Mouse (Mus musculus) embryonic fibroblast, embryonic 13.5 days (primary cell): ENCODE results near the gene Hoxc4. TPM values are rescaled to one million over a fixed set of nuclear protein-coding genes. Genes with fewer than 3 reads are reported as not detected.
A peak's percentile ranks its signal among the peaks of the same experiment; 100 is the strongest.

Source experiments
- H3K27ac ChIP-seq: 2 replicates; pipeline ENCODE4 v1.5.1; 2012; ENCODE audit warnings: low read length, control low read depth, inconsistent platforms; ENCODE audit not compliant: insufficient read depth
- H3K4me1 ChIP-seq: 2 replicates; pipeline ENCODE4 v1.6.1; 2011; ENCODE audit warnings: low read length; ENCODE audit not compliant: control insufficient read depth, insufficient read depth
- H3K4me3 ChIP-seq: 2 replicates; pipeline ENCODE4 v1.5.1; 2011; ENCODE audit warnings: mild to moderate bottlenecking, control low read depth, low read length; ENCODE audit not compliant: insufficient read depth
- CTCF ChIP-seq: IDR thresholded peaks from 2 replicates; pipeline ENCODE4 v1.5.1; 2011; ENCODE audit warnings: mild to moderate bottlenecking, control low read depth, low read length, moderate library complexity, borderline replicate concordance; ENCODE audit not compliant: insufficient read depth
- POLR2A ChIP-seq: IDR thresholded peaks from 2 replicates; pipeline ENCODE4 v1.6.1; 2011; ENCODE audit warnings: low read depth, mild to moderate bottlenecking, control low read depth, low read length, moderate library complexity
- polyA plus RNA-seq: library from polyadenylated mRNA; stranded (reverse); fragments of >200 nt; gene quantifications from 2 replicates; pipeline ENCODE4 v1.2.4, GENCODE M21; 2011; ENCODE audit warnings: low read depth; ENCODE audit not compliant: missing spikeins, insufficient read length

Hoxc4 gene
- polyA plus RNA-seq, 1 experiment: 12.6 TPM

- Histone ChIP-seq H3K4me3 (no peak overlapping the region), H3K4me1 (no peaks in the 10 kb centered on the region), H3K27ac (no peak overlapping the region)
- TF ChIP-seq POLR2A: no peak
- TF ChIP-seq CTCF: no peak
These were observed 40.0 kb downstream of the Hoxc4 start for GRCm38 (mm10) chr15:103058715-103059114.

- Histone ChIP-seq H3K4me1 (no peaks in the 10 kb centered on the region), H3K4me3 (peak overlapping the region; percentile 22), H3K27ac (no peak overlapping the region; the same call in 1 of the 2 replicates)
- no peak for TF ChIP-seq POLR2A
- no peak for TF ChIP-seq CTCF
These were observed 40.8 kb downstream of the Hoxc4 start for GRCm38 (mm10) chr15:103059393-103059992.

GRCm38 (mm10) chr15:103060021-103060340 lies 41.2 kb downstream of the Hoxc4 start:
- Histone ChIP-seq H3K27ac (0 out of 2 replicates have a peak overlapping the region, but pooled peaks have one; percentile 27), H3K4me1 (no peaks in the 10 kb centered on the region), H3K4me3 (peak overlapping the region; percentile 1; the same call in 1 of the 2 replicates)
- TF ChIP-seq CTCF (no peak), POLR2A (no peak)

- Histone ChIP-seq H3K27ac (peak overlapping the region; percentile 27; the same call in 1 of the 2 replicates), H3K4me3 (peak overlapping the region; percentile 1; the same call in 1 of the 2 replicates), H3K4me1 (no peaks in the 10 kb centered on the region)
- TF ChIP-seq POLR2A (no peak), CTCF (no peak)
These were observed 41.8 kb downstream of the Hoxc4 start for GRCm38 (mm10) chr15:103060341-103061130.

- Histone ChIP-seq H3K4me1 (no peaks in the 10 kb centered on the region), H3K27ac (peak overlapping the region; percentile 27; the same call in 1 of the 2 replicates), H3K4me3 (no peak overlapping the region)
- TF ChIP-seq CTCF (no peak), POLR2A (no peak)
These were observed 42.5 kb downstream of the Hoxc4 start for GRCm38 (mm10) chr15:103061131-103061825.

GRCm38 (mm10) chr15:103061988-103062387 lies 43.3 kb downstream of the Hoxc4 start:
- no peaks in the 10 kb centered on the region for H3K4me1 ChIP-seq
- TF ChIP-seq POLR2A (no peak), CTCF (no peak)
- H3K27ac ChIP-seq: no peak overlapping the region

GRCm38 (mm10) chr15:103065642-103066041 lies 46.9 kb downstream of the Hoxc4 start:
- H3K4me1 ChIP-seq: 0 out of 2 replicates have a peak, but pooled peaks cover 2% of the 10 kb centered on the region
- no peak overlapping the region for H3K27ac ChIP-seq
- no peak overlapping the region for H3K4me3 ChIP-seq
- no peak for TF ChIP-seq CTCF
- no peak for TF ChIP-seq POLR2A

More at GRCm38 (mm10) chr15:103061988-103062387, 43.3 kb downstream of the Hoxc4 start:
- H3K4me3 ChIP-seq: no peak overlapping the region

GRCm38 (mm10) chr15:103067701-103068100 lies 49.0 kb downstream of the Hoxc4 start:
- Histone ChIP-seq H3K27ac (no peak overlapping the region), H3K4me1 (0 out of 2 replicates have a peak, but pooled peaks cover 2% of the 10 kb centered on the region), H3K4me3 (no peak overlapping the region)
- TF ChIP-seq POLR2A (no peak), CTCF (no peak)

- TF ChIP-seq CTCF (no peak), POLR2A (no peak)
- Histone ChIP-seq H3K4me1 (0 out of 2 replicates have a peak, but pooled peaks cover 2% of the 10 kb centered on the region), H3K4me3 (no peak overlapping the region), H3K27ac (no peak overlapping the region)
These were observed 50.4 kb downstream of the Hoxc4 start for GRCm38 (mm10) chr15:103069173-103069572.

GRCm38 (mm10) chr15:103071266-103071665 lies 52.5 kb downstream of the Hoxc4 start:
- 0 out of 2 replicates have a peak, but pooled peaks cover 2% of the 10 kb centered on the region for H3K4me1 ChIP-seq
- no peak for TF ChIP-seq CTCF
- TF ChIP-seq POLR2A: no peak
- no peak overlapping the region for H3K27ac ChIP-seq

More at GRCm38 (mm10) chr15:103071266-103071665, 52.5 kb downstream of the Hoxc4 start:
- H3K4me3 ChIP-seq: no peak overlapping the region
